Mouse (Mus musculus) inflammation-experienced regulatory T-cells, adult 6 months (primary cell): ENCODE measurements at regions not wholly inside any gene's neighbourhood (a gene's known extent, or its start where the extent isn't known, plus 50 kb on each side); places are given as distances from the start of the nearest gene placed in this dataset.
A peak's percentile ranks its signal among the peaks of the same experiment; 100 is the strongest.

Source experiments
- ATAC-seq: one replicate; pipeline ENCODE4 v1.8.0; 2017

DNA sequence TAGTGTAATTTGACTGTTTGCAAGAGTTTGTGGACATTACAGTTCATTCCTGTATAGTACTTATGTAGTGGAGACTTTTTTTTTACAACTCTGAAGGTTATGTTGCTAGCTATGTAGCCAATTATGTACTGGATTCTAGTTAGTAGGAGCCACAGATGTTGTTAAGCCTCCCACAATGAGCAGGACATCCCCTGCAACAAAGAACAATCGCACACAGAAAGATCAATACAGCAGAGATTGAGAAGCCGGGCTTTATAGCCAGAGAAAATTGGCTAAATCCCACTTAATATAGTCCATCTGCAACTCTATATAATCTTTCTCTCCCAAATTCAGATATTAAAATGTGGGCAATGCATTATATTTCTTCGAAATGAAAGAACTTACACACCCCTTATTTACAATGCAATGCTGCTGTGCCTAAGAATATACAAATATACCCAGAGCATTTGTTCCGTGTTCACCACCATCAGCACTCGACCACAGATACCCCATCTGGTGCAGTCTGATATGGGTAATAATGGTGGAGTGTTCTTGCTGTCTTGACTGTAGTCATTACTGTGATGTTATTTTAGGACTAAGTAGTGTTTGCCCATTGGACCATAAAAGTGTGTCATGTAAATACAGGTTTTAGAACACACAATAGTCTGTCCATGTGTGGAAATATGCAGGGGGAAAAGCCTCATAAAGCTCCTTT, 1351.9 kb upstream of the Zeb2 start:
- ATAC-seq, result no peak

DNA sequence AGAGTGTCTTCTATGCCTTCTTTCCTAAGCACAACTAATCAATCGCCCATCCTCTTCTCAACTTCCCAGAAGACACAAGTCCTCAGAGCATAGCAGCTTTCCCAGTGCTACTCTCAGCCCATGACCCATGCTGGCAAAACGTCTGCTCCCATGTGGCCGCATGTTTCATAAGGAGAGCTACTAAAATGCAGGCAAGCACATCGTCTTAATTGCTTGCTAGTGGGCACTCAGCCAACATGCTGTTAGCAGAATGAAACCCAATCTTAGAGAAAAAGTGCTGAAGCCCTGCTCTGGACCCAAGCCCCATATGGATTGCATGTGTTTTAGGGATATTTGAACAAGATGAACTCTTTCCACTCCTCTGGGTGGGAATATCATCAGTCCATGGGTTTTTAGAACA, 1348.2 kb upstream of the Zeb2 start:
- no peak for ATAC-seq

GRCm38 (mm10) chr2:46464913-46465312, 1347.7 kb upstream of the Zeb2 start:
- ATAC-seq, result no peak

- ATAC-seq, result no peak
Measured at GRCm38 (mm10) chr2:46462670-46463069, 1345.5 kb upstream of the Zeb2 start.

- ATAC-seq, result no peak
Measured at GRCm38 (mm10) chr2:46450698-46451097, 1333.5 kb upstream of the Zeb2 start.

DNA sequence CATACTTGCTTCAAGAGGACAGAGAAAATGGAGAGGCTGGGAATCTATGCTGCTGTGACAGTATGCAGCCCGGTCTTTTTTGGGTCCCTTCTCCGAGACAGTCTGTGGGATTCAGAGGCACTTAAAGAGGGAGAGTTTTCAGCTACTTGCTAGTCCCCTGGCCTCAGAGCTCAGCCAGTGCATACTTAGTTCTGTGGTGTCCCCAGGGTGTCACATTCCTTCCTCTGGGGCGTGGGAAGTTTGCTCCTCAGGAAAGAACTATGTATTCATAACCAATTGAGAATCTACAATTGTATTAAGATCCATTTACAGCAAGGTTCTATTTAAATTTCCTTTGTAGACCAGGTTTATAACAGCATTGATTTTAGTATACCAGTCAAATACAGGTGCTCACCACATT, 1328.1 kb upstream of the Zeb2 start:
- no peak for ATAC-seq

- peak; percentile 50 for ATAC-seq
Measured at GRCm38 (mm10) chr2:46443686-46444180, 1326.5 kb upstream of the Zeb2 start.

DNA sequence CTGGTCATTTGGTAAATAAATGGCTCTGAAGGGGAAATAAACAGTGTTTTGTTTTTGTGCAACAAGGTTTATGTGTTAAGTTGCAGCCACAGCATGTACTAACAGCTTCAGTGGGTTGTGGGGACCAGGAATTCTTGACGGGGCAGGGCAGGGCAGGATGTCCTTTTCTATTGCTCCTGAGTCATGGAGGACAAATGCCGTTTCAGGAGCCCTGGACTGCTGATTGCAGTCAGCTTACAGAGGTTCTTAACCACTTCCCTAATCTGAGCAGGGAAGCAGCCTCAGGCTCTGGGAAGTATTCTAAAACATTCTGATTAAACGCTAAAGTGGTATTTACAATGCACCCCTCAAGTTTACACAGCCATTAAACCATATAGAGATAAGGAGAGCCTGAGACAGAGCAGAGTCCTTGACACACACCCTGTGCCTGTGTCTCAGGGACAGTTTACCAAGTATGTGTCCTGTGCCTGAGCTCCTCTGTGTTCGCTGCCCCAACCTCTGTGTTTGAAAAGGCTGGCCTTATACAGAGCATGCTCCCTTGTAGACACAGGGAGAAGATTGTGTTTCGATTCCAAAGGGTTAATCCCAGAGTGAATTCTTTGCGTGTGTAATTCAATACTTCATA, 1326.0 kb upstream of the Zeb2 start:
- ATAC-seq, result no peak

GRCm38 (mm10) chr2:46442576-46442975, 1325.4 kb upstream of the Zeb2 start:
- no peak for ATAC-seq

DNA sequence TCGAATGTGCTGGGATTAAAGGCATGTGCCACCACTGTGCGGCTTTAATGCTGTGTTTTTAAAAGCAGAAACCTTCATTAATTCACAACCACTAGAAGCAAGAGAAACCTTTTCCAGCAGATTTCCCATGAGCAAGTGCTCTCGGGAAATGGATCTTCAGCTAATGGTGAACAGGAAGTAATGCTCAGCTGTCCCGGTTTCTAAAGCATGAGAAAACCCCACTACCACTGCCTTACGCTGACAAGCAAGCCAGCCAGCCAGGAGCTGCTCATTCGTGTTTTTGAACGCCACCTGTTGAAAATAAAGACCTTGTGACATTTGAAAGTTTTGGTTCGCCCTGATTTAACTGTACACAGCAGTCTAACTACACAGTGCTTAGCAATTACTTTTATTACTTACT, 1324.7 kb upstream of the Zeb2 start:
- no peak for ATAC-seq

GRCm38 (mm10) chr2:46441348-46441747, 1324.2 kb upstream of the Zeb2 start:
- no peak for ATAC-seq

- ATAC-seq, result no peak
Measured at GRCm38 (mm10) chr2:46440038-46440437, 1322.8 kb upstream of the Zeb2 start.

DNA sequence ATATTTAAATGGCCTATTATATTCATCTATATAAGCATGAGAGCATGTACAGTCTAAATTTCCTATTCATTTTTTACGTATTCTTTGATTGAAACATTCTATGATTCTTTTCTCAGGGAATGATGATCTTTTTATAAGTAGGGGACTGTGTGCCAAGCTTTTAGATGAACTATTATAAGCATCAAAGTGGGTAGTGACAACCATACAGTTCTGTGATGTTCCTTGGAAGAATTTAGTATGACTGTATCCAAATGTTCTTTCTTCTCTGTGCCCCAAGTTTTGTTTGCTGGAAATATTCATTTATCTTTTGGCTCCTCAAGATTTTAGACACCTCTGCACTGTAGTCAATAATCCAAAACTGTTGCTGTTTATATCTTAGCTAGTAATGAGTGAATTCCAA, 1301.1 kb upstream of the Zeb2 start:
- ATAC-seq, result no peak

- no peak for ATAC-seq
Measured at GRCm38 (mm10) chr2:46402373-46403114, 1285.3 kb upstream of the Zeb2 start.

GRCm38 (mm10) chr2:46394161-46394560, 1277.0 kb upstream of the Zeb2 start:
- ATAC-seq, result no peak

GRCm38 (mm10) chr2:46372847-46373461, 1255.8 kb upstream of the Zeb2 start:
- ATAC-seq, result peak; percentile 47

- peak; percentile 25 for ATAC-seq
Measured at GRCm38 (mm10) chr2:46371755-46372154, 1254.6 kb upstream of the Zeb2 start.

GRCm38 (mm10) chr2:46370949-46371348, 1253.8 kb upstream of the Zeb2 start:
- peak; percentile 89 for ATAC-seq

GRCm38 (mm10) chr2:46368882-46369281, 1251.7 kb upstream of the Zeb2 start:
- no peak for ATAC-seq

DNA sequence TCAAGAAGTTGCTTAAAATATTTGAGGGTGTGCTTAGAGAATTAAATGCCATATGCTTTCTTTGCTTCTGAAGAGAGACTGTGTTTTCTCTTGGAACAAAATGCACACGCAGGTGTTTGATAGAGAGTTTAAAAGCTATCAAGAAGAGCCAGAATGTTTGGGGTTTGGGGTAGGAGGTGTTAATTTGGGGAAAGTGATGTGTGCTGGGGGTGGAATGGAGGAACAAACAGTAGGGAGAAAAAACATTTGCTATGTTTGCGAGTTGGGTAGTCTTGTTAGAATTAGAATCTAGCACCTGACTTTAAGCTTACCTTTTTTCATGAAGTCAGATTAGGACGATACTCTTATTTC, 1248.9 kb upstream of the Zeb2 start:
- ATAC-seq, result no peak

DNA sequence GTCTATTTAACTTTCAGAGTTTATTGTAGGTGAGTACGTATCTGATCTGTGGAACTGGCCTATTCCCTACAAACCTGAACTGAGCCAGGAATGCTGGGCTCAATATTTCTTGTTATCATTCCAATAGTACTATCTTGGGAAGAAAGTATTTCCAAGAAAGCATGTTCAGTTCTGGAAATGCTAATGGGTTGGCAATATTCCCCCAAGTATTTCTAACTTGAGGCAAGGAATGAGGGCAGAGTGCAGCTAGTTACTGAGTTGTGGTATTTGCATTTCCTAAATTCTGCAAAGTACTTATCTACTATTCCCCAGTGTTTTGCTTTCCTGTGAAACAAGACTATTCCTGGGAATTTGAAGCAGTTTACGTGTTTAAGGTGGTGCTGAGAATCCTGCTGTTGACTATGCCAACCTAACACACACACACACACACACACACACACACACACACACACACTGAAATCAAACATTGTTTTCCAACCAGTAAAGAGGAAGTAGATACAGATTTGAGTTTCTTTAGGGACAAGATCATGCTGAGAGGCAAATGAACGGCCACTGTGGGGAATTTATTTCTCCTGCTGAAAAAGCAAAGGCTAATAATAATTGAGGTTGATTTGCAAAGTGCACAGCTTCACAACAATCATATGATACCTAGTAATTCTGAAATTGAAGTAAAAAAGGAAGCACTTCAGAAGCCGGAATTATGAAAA, 1248.4 kb upstream of the Zeb2 start:
- ATAC-seq, result no peak

GRCm38 (mm10) chr2:46360049-46360712, 1243.0 kb upstream of the Zeb2 start:
- ATAC-seq, result no peak
